Mouse (Mus musculus) myocyte (in vitro differentiated cells): ENCODE data around the gene Lama5.

Experiments used
- E2F4 ChIP-seq: IDR thresholded peaks from one replicate; pipeline ENCODE4 v1.6.1; 2011; ENCODE audit warnings: mild to moderate bottlenecking, control low read depth, moderate library complexity; ENCODE audit not compliant: insufficient read depth
- POLR2A ChIP-seq: IDR thresholded peaks from one replicate; pipeline ENCODE4 v1.6.1; 2011; ENCODE audit warnings: low read depth, mild to moderate bottlenecking, control low read depth, moderate library complexity; ENCODE audit not compliant: insufficient read length

- TF ChIP-seq POLR2A (no peak), E2F4 (no peak)
Measured at GRCm38 (mm10) chr2:180201303-180201702, 24.4 kb downstream of the Lama5 start.
